Mouse (Mus musculus) thymus, adult 2 months (tissue): ENCODE measurements around the gene Gm11563. TPM values are rescaled to one million over a fixed set of nuclear protein-coding genes. Genes with fewer than 3 reads are reported as not detected.
"Not testable (repeated sequence)": the region's sequence is repeated elsewhere in the genome, so short reads cannot be mapped to it uniquely, and the experiment has no call there.

Source experiments
- DNase-seq: peaks from one replicate; pipeline ENCODE4 v3.0.0; 2021
- H3K27ac ChIP-seq: fragments of 200-500 bp; 2 replicates; pipeline ENCODE4 v1.5.1; 2012; ENCODE audit warnings: low read length, control low read depth; ENCODE audit not compliant: control insufficient read depth, insufficient read depth
- H3K27me3 ChIP-seq: fragments of 200-500 bp; 2 replicates; pipeline ENCODE4 v1.6.1; 2012; ENCODE audit warnings: mild to moderate bottlenecking, low read length, moderate library complexity, mixed read lengths; ENCODE audit not compliant: control insufficient read depth, insufficient read depth
- H3K36me3 ChIP-seq: fragments of 200-500 bp; 2 replicates; pipeline ENCODE4 v1.6.1; 2012; ENCODE audit warnings: mild to moderate bottlenecking, low read length, moderate library complexity; ENCODE audit not compliant: control insufficient read depth, insufficient read depth
- H3K4me1 ChIP-seq: fragments of 200-500 bp; replicated peaks from 2 replicates; pipeline ENCODE4 v1.6.1; 2012; ENCODE audit warnings: low read length; ENCODE audit not compliant: control insufficient read depth, insufficient read depth
- H3K4me3 ChIP-seq: fragments of 200-500 bp; 2 replicates; pipeline ENCODE4 v1.5.1; 2012; ENCODE audit warnings: mild to moderate bottlenecking, low read length, control low read depth, moderate library complexity; ENCODE audit not compliant: control insufficient read depth, insufficient read depth
- CTCF ChIP-seq: fragments of 200-500 bp; IDR thresholded peaks from 2 replicates; pipeline ENCODE4 v1.5.1; 2012; ENCODE audit warnings: mild to moderate bottlenecking, control low read depth, low read length, moderate library complexity, borderline replicate concordance; ENCODE audit not compliant: control insufficient read depth, poor library complexity, insufficient read depth; ENCODE audit errors: extremely low read depth
- POLR2A ChIP-seq: fragments of 200-500 bp; IDR thresholded peaks from 2 replicates; pipeline ENCODE4 v1.6.1; 2012; ENCODE audit warnings: mild to moderate bottlenecking, low read length, control low read depth, moderate library complexity; ENCODE audit not compliant: control insufficient read depth, poor library complexity, insufficient read depth; ENCODE audit errors: extremely low read depth
- WGBS: fragments of 180-500 bp; shearing (Covaris S2); methylation state at CpG from one replicate; pipeline ENCODE4 v1.1.7; 2018; 5-methylcytosine and 5-hydroxymethylcytosine counted together
- polyA plus RNA-seq: library from polyadenylated mRNA; depleted of rRNA; stranded (reverse); fragments of >200 nt; gene quantifications from 2 replicates; pipeline ENCODE4 v1.2.3, GENCODE M21; 2012

The Gm11563 gene
- polyA plus RNA-seq, 1 experiment = not detected

- no peaks in the 10 kb centered on the region for H3K27me3 ChIP-seq
- H3K4me3 ChIP-seq = no peak within 1 kb of the TSS
- no peaks in the 10 kb centered on the region for H3K4me1 ChIP-seq
- no peak for DNase-seq
- no peak within 1 kb of the TSS for H3K27ac ChIP-seq
- H3K36me3 ChIP-seq = no peaks in the 10 kb centered on the region
- WGBS = 61% methylated on average over 8 of the region's 8 CpGs
- TF ChIP-seq CTCF (no peak), POLR2A (no peak)
These were observed 24.1 kb downstream of the Gm11563 start, which contains the start of gene Krtap4-2 for GRCm38 (mm10) chr11:99634653-99635134. Gene Krtap4-2, minus strand, starts transcription at chr11:99635084.

GRCm38 (mm10) chr11:99633293-99633692, 25.5 kb downstream of the Gm11563 start:
- no peak for DNase-seq
- no peaks in the 10 kb centered on the region for H3K36me3 ChIP-seq
- no peaks in the 10 kb centered on the region for H3K27me3 ChIP-seq
- no peak overlapping the region for H3K4me3 ChIP-seq
- no peak for TF ChIP-seq CTCF
- no peaks in the 10 kb centered on the region for H3K4me1 ChIP-seq
- no peak overlapping the region for H3K27ac ChIP-seq
- WGBS = 48% methylated on average over 2 of the region's 2 CpGs

GRCm38 (mm10) chr11:99630890-99631289, 27.9 kb downstream of the Gm11563 start:
- H3K4me1 ChIP-seq = no peaks in the 10 kb centered on the region
- DNase-seq = no peak
- no peaks in the 10 kb centered on the region for H3K27me3 ChIP-seq
- 72% methylated on average over 3 of the region's 3 CpGs for WGBS
- TF ChIP-seq POLR2A (no peak), CTCF (no peak)
- H3K4me3 ChIP-seq = no peak overlapping the region
- no peak overlapping the region for H3K27ac ChIP-seq
- H3K36me3 ChIP-seq = no peaks in the 10 kb centered on the region

GRCm38 (mm10) chr11:99628138-99628537, 30.6 kb downstream of the Gm11563 start, which contains the start of gene Krtap4-1:
Gene Krtap4-1, minus strand, starts transcription at chr11:99628238.
- Histone ChIP-seq H3K27ac (no peak within 1 kb of the TSS), H3K4me1 (no peaks in the 10 kb centered on the region), H3K36me3 (no peaks in the 10 kb centered on the region), H3K27me3 (no peaks in the 10 kb centered on the region), H3K4me3 (no peak within 1 kb of the TSS)
- TF ChIP-seq POLR2A (no peak), CTCF (no peak)
- no peak for DNase-seq
- 86% methylated on average over 4 of the region's 4 CpGs for WGBS

GRCm38 (mm10) chr11:99620335-99620734, 38.4 kb downstream of the Gm11563 start, which contains the start of gene Gm11562:
Gene Gm11562, minus strand, starts transcription at chr11:99620435.
- WGBS = 74% methylated on average over 2 of the region's 2 CpGs
- no peak within 1 kb of the TSS for H3K4me3 ChIP-seq
- no peaks in the 10 kb centered on the region for H3K27me3 ChIP-seq
- no peak for DNase-seq
- H3K27ac ChIP-seq = no peak within 1 kb of the TSS
- no peaks in the 10 kb centered on the region for H3K4me1 ChIP-seq
- H3K36me3 ChIP-seq = no peaks in the 10 kb centered on the region
- TF ChIP-seq POLR2A = no peak
- no peak for TF ChIP-seq CTCF

GRCm38 (mm10) chr11:99614796-99615363, 43.9 kb downstream of the Gm11563 start, which contains the start of gene Krtap2-4:
Gene Krtap2-4, minus strand, starts transcription at chr11:99614846.
- H3K4me3 ChIP-seq = no peak within 1 kb of the TSS
- no peaks in the 10 kb centered on the region for H3K36me3 ChIP-seq
- H3K27ac ChIP-seq = no peak within 1 kb of the TSS
- H3K4me1 ChIP-seq = no peaks in the 10 kb centered on the region
- TF ChIP-seq POLR2A (no peak), CTCF (no peak)
- no peak for DNase-seq
- no peaks in the 10 kb centered on the region for H3K27me3 ChIP-seq
- 58% methylated on average over 3 of the region's 3 CpGs for WGBS

- H3K27me3 ChIP-seq, H3K27ac ChIP-seq, H3K36me3 ChIP-seq, H3K4me3 ChIP-seq, DNase-seq, H3K4me1 ChIP-seq: not testable (repeated sequence)
- 69% methylated on average over 1 of the region's 2 CpGs for WGBS
These were observed 48.7 kb downstream of the Gm11563 start, which contains the start of gene Gm11937 for GRCm38 (mm10) chr11:99610089-99610488. Gene Gm11937, minus strand, starts transcription at chr11:99610189.
